Mouse (Mus musculus): ENCODE data around the gene Ttc32.
"Not testable (repeated sequence)": the region's sequence is repeated elsewhere in the genome, so short reads cannot be mapped to it uniquely, and the experiment has no call there.

Ttc32 gene

DNA sequence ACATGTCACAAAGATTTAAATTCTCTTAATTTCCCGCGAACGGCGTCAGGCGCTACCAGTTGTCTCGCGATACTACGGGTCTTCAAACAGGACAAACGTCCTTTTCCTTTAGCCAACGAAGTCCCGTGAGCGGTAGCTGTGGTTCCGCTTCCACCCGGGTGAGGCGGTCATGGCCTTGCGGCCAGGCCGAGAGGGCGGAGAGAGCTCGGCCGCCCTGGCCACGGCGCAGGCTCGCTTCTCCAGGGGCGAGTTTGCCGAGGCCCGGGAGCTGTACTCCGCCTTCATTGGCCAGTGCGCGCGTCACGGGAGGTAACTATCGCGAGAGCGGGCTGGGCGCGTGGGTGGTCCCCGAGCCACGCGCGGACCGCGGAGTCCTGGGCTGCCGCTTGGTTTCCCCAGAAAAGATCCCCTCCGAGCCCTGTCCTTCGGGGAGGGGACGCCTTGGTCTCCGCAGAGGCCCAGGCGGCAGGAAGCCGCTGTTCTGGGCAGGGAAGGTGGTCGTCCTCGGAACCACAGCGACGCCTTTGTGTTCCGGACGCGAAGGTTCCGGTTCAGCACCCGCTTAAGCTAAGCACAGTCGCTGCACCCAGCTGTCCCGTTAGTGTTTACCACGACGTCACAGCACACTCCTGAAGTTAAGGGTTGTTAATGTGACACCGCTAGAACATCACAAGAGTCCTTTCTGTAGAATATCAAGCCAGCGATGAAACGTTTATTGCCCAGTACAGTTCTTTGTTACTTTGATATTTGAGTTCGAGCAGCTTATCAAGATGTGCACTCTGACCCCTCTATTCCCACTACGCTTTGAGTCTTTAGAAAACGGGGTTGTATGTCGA lies at the start of gene Ttc32:
Gene Ttc32 (plus strand): TSS at position 110 of the 836 bp plus-strand sequence.
- peak; percentile 94 for DNase-seq

DNA sequence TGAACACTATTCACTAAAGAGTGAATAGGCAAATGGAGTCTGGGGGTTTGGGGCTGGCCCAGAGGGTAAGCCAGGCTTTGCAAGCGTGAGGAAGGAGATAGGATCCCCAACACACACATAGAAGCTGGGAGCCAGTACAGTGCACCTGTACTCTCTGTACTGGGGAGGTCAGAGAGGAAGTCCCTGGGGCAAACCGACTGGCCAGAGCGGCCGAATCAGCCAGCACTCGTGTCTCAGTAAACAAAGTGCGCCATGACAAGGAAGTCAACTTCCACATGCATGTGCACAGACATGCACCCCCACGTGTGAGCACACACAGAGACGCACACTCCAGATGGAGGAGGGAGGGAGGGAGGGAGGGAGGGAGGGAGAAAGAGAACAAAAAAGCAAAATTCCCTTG lies 36.6 kb upstream of the Ttc32 start:
- DNase-seq, result no peak

DNA sequence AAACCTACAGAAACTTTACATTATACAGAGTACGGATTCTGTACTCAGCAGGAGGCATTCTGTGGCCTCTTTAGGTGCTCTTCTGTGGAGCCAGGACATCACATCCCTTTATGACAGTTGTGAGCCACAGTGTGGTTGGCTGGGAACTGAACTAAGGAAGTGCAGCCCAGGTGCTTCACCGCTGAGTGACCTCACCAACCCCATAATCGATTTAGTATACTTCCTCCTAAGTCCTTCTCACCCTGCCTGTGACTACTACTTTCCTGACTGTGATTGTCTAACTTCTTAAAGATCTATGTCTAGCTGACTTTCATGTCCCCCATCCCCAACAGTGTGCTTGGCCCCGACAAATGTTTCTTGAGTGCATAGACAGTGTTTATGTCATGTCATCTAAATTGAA lies 31.5 kb upstream of the Ttc32 start:
- no peak for DNase-seq

DNA sequence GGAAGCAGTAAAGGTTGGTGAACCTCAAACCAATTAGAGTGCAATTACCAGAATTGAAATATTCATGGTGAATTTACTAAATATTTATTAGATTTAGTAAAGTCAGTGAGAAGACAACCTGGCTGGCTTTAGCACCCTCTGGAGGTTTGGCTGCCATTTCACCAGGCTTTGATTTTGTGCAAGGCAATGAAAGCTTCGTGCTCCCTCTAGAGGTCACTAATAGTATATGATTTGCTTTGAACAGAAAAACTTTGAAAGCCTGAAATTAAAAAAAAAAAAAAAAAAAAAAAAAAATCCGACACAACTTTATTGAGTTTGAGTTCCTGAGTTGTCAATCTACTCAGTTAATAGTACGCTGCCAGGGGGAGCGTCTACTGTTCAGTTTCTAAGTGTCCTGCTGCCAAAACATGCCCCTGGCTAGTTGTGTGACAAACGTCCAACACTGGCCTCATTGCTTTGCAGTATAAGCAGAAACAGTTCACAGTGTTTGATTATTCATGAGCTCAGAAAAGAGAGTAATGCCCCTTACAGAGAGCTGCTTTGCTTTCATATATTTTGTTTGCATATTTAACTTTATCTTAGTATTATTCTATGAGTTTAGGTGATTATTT lies 27.7 kb upstream of the Ttc32 start:
- peak; percentile 52 for DNase-seq

DNA sequence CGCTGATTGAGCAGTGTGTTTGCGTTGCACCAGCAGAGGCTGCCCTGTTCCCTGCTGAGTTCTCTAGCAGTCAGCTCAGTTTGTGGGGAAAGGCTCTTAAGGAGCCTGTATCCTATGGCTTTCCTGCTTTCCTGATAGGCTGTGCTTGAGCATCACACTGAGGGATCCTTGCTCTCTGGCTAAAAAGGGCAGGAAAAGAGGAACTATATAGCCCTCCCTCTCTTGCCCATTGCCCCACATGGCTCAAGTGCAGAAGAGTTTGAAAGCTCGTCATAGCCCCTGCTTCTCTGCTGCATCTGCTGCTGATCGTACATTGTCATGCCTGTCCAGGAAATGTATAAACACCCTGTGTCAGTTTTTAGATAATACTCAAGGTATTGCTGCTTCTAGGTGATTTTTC lies 22.7 kb upstream of the Ttc32 start:
- DNase-seq, result no peak

GRCm38 (mm10) chr12:9007811-9008210 lies 22.0 kb upstream of the Ttc32 start:
- DNase-seq, result no peak

DNA sequence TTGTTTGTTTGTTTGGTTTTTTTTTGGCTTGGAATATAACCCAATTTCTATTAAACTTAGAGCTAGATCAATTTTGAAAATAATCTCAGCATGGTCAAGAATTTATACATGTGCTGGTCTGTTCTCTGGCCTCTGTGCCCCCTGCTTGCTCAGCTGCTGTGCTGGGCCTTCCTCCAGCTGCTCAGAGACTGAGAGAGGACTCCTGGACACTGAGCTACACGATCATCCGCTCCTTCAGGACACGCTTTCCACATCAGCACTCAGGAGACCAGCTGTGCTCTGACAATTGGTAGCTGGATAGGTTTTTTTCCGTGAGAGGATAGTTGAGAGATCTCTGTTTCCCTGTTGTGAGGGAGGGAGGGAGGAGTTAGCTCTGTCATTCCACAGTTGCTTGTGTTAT lies 19.5 kb upstream of the Ttc32 start:
- no peak for DNase-seq

DNA sequence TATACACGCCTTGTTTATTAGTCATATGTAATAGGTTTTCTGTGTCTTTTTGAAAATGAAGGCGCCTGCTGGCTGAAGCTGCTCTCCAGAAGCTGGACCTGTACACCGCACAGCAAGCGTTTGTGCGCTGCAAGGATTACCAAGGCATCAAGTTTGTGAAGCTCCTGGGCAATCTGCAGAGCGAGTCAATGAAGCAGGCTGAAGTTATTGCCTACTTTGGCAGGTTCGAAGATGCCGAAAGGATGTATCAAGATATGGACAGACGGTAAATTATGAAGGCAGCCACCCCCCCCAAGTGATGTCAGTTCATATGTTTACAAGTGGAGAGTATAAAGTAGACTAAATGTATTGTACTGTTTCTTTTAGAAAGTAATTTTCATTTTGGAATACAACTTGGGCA lies 13.4 kb upstream of the Ttc32 start:
- no peak for DNase-seq

- no peak for DNase-seq
Measured at GRCm38 (mm10) chr12:9020431-9020830, 9.4 kb upstream of the Ttc32 start.

DNA sequence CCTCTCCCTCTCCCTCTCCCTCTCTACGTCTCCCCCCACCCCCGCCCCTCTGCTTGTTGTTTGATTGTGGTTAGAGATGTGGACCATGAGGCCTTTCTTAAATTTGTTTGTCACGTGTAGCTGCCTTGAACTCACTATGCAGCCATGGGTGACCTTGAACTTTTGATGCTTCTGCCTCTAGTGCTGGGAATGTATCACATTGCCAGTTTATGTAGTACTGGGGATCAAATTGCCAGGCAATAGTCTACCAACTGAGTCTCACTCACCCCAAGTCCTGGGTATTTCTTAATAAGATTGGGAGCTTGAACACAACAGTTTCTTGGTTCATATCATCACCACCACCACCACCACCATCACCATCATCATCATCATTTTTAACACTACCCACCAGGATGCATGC lies 8.8 kb upstream of the Ttc32 start:
- no peak for DNase-seq

- DNase-seq, result no peak
Measured at GRCm38 (mm10) chr12:9023031-9023430, 6.8 kb upstream of the Ttc32 start.

GRCm38 (mm10) chr12:9024071-9024470 lies 5.7 kb upstream of the Ttc32 start:
- DNase-seq, result no peak

DNA sequence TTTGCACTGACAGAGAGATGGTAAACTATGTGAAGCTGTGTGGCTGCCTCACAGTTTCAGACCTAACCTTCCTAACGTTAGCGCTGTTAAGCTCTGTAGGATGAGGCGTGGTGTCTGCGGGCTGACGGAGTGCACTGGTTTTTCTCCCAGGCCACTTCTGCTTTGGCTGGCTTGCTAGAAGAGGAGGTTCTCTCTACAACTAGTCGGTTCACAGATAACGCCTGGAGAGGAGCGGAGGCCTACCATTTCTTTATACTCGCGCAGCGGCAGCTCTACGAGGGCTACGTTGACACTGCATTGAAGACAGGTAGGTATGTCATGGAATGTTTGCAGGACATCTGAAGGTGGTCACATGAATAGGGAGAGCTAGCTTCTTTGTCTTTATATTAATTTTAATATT lies 5.1 kb upstream of the Ttc32 start:
- no peak for DNase-seq

DNA sequence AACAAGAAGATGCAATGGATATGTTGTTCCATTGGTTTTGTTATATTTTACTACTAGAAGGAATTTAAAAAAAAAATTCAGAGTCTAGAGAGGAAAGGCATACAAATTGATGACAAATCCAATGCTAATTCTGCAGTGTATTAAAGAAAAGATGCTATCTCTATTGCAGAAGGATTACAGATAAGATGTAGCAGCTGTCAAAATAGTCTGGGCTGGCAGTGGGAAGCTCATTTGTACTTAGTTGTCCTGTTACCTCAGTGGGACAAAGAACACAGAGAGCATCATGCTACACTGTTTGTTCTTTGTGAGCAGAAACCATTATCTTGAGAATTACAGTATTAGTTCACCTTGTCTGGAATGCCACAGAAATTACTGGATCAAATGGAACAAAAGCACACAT lies 3.0 kb upstream of the Ttc32 start:
- no peak for DNase-seq

GRCm38 (mm10) chr12:9028816-9029215 lies 981 bp upstream of the Ttc32 start:
- not testable (repeated sequence) for DNase-seq

- no peak for DNase-seq
Measured at GRCm38 (mm10) chr12:9029506-9029887, 300 bp upstream of the Ttc32 start.

- DNase-seq, result no peak
Measured at GRCm38 (mm10) chr12:9031166-9031565, 1.4 kb downstream of the Ttc32 start.

DNA sequence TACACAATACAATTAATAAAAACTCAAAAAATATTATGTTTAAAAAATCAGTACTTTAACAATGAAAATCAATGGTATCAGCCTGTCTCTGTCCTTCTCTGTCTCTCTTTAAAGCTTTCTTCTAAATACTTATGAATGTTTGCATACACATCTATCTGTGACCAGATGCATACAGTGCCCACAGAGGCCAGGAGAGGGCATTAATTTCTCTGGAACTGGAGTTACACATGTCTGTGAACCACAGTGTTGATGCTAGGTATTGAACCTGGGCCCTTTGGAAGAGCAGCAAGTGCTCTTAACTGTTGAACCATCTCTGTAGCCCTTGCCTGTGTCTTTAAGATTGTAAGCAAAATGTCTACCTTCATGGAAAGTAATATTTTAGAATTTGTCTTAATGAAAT lies 3.3 kb downstream of the Ttc32 start:
- no peak for DNase-seq

DNA sequence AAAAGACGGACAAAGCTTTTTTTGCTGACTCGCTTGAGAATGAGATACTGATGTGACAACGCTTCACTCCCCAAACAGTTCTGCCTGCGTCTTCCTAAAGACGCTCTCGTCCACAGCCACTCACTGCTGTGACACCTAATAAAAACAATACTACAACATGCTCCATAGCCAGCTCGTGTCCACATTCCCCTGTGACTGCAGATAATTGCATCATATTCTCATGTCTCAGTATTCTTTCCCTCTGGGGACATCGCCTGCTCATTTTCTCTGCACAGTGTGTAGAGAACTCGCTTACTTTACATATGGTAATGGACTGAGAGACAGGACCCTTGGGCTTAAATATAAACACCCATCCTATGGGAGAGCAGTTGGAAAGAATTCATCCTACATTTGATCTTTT lies 6.6 kb downstream of the Ttc32 start:
- DNase-seq, result no peak

DNA sequence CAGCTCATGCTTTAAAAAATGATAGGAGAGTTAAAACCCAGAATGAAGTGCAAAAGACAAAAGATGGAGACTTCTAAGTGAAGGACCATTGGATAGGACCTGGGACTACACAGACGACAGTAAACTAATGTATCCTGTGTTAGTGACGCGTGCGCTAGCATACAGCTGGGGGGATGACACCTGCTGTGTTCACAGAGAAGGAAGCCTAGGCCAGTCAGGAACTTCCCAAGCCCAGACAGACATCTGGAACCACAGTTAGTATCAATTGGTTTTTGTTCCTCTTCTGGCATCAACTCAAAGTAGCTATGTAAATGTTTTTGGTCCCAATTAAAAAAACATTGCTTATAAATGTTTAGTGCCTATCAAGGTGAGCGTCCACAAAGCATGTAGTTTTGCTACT lies 10.4 kb downstream of the Ttc32 start:
- DNase-seq, result no peak

DNA sequence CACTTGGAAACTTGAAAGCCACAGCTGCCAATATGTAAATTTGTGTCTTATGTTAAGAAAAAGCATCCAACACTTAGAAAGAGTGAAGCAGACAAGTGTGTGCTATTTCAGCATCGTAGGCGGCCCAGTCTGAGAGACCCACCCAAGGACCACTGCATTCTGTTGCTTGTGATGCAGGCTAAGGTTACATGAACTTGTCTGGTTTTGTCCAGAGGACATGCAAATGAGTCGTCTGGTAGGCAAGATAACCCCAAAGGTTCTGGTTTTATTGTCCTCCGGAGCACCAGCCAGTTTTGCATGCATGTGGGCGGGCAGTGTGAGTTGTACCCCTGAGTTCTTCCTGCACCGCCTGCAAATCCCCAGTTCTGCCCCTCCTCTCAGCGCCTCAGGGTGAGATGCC lies 10.9 kb downstream of the Ttc32 start:
- no peak for DNase-seq

DNA sequence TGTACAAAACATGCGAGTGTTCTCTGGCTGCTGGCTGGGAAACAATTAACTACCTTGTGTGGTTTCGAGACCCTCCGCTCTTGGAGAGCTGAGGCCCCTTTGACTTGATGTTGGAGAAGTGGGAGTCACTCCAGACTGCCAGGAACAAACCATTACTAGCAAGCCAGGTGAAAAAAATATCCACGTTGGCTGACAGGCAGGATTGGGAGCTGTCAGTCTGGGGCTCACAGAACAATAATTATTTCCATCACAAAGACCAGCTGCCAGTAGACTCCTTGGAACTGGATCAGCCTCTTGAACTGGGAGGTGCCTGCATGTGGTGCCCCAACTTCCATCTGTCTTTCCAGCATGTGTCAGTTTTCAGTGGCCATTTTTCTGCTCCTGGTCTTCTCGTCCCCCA lies 12.5 kb downstream of the Ttc32 start:
- DNase-seq, result no peak

DNA sequence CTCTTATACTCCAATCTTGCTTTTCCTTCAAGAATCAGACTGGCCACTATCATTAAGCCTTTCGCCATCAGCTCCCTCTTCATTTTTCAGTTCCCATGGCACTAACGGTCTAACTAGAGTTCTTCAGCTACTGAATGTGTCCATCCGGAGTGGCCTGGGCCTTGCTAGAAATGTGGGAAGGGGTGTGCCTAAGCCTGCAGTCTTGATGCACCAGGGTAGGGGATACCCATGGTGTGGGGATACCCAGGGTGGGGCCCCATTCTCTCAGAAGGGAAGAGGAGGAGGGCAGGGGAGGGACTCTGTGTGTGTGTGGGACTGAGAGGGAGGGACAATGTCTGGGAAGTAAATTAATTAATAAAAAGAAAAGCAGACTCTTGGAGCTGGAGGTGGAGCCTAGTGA lies 13.0 kb downstream of the Ttc32 start:
- DNase-seq, result no peak

- no peak for DNase-seq
Measured at GRCm38 (mm10) chr12:9044666-9045065, 14.9 kb downstream of the Ttc32 start.

DNA sequence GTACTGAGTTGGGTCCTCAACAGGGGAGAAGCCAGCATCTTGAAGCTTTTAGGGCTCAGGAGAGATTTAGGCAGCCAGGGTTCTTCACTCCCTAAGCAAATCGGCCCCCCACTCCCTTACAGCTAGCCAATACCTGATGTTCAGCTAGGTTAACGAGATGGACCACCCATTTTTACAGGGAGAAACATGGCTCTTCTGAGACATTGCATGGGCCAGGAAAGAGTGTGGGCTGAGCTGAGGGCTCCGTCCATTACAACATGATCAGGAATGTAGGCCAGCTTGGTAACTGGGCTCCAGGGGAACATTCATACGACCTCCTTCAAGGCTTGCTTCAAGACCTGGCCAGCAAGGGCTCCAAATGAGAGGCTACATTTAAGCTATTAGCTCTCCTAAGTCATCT lies 16.9 kb downstream of the Ttc32 start:
- DNase-seq, result no peak

Data from thymus, postnatal 25 days (tissue).